Mouse (Mus musculus) midbrain, embryonic 11.5 days (tissue): ENCODE results near the gene Stard8. TPM values are rescaled to one million over a fixed set of nuclear protein-coding genes. Genes with fewer than 3 reads are reported as not detected.
"Not testable (repeated sequence)": the region's sequence is repeated elsewhere in the genome, so short reads cannot be mapped to it uniquely, and the experiment has no call there.

ENCODE experiments used
- ATAC-seq: fragments of 200-750 bp; cut with Nextera tagmentation; 2 replicates; pipeline ENCODE4 v1.8.0; 2017; ENCODE audit warnings: moderate TSS enrichment, moderate library complexity; ENCODE audit not compliant: low FRiP score
- DNase-seq: peaks from one replicate; pipeline ENCODE4 v3.0.0; 2015; ENCODE audit warnings: low spot score; ENCODE audit errors: missing footprints
- H3K27ac ChIP-seq: fragments of 300-500 bp; sonication (generic); 2 replicates; pipeline ENCODE4 v1.5.1; 2014; ENCODE audit warnings: low read depth, low read length
- H3K27me3 ChIP-seq: fragments of 300-500 bp; sonication (generic); 2 replicates; pipeline ENCODE4 v1.6.1; 2014; ENCODE audit warnings: mild to moderate bottlenecking, low read length, moderate library complexity, mixed read lengths; ENCODE audit not compliant: control insufficient read depth, insufficient read depth
- H3K36me3 ChIP-seq: fragments of 300-500 bp; sonication (generic); 2 replicates; pipeline ENCODE4 v1.6.1; 2014; ENCODE audit warnings: mild to moderate bottlenecking, low read length, moderate library complexity, mixed read lengths; ENCODE audit not compliant: control insufficient read depth, insufficient read depth
- H3K4me1 ChIP-seq: fragments of 300-500 bp; sonication (generic); 2 replicates; pipeline ENCODE4 v1.6.1; 2014; ENCODE audit warnings: low read length; ENCODE audit not compliant: control insufficient read depth, insufficient read depth
- H3K4me2 ChIP-seq: fragments of 300-500 bp; sonication (generic); 2 replicates; pipeline ENCODE4 v1.6.1; 2014; ENCODE audit warnings: mild to moderate bottlenecking, moderate library complexity
- H3K4me3 ChIP-seq: fragments of 300-500 bp; sonication (generic); 2 replicates; pipeline ENCODE4 v1.5.1; 2014; ENCODE audit warnings: low read depth, low read length
- H3K9ac ChIP-seq: fragments of 300-500 bp; sonication (generic); 2 replicates; pipeline ENCODE4 v1.6.1; 2014; ENCODE audit warnings: low read length
- H3K9me3 ChIP-seq: fragments of 300-500 bp; sonication (generic); 2 replicates; pipeline ENCODE4 v1.6.1; 2016; ENCODE audit warnings: low read length; ENCODE audit not compliant: control insufficient read depth
- WGBS: fragments of 180-500 bp; shearing (Covaris S2); extraction: QIAGEN DNeasy Blood & Tissue Kit; methylation state at CpG from one replicate; pipeline ENCODE4 v1.1.7; 2014; 5-methylcytosine and 5-hydroxymethylcytosine counted together
- polyA plus RNA-seq: library from polyadenylated mRNA; unstranded; fragments of >200 nt; fragmentation: Nextera tagmentation; extraction: Ambion mirVana; gene quantifications from 2 replicates; pipeline ENCODE4 v1.2.1, GENCODE M21; 2014

Gene Stard8
- polyA plus RNA-seq: 7.2 and 8.2 TPM in 2 replicates

DNA sequence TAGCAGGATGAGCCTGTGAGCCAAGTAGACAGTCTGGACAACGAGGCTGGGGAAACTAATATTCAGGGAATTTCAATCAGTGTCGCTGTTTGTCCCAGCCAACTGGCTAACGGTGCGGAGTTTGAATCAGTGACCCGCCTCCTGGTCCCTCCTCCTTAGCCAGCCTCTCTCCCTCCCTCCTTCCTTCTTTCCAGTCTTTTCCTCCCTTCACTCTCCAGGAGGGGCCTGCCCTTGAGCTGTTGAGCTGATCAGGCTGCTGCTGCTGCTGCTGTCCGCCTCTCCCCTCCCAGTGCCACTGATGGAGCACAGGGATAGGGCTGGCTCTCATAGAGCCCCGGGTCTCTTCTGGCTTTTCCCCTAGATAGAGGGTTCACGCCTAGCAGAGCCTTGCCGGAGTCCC, at the start of gene Stard8:
Gene Stard8 (plus strand): TSS at position 203 of the 400 bp plus-strand sequence.
- Histone ChIP-seq H3K27ac (no peak within 1 kb of the TSS), H3K4me2 (no peak within 1 kb of the TSS), H3K4me1 (no peaks in the 10 kb centered on the region), H3K36me3 (no peaks in the 10 kb centered on the region), H3K9me3 (no peaks in the 10 kb centered on the region), H3K27me3 (no peaks in the 10 kb centered on the region; the same call in 1 of the 2 replicates), H3K4me3 (no peak within 1 kb of the TSS), H3K9ac (no peak within 1 kb of the TSS)
- WGBS: 61% methylated on average over 9 of the region's 9 CpGs
- DNase-seq (no peak), ATAC-seq (no peak)

GRCm38 (mm10) chrX:98953941-98954340, 49.1 kb upstream of the Stard8 start:
- Histone ChIP-seq H3K4me3 (no peak overlapping the region), H3K36me3 (no peaks in the 10 kb centered on the region), H3K27me3 (no peaks in the 10 kb centered on the region), H3K9me3 (no peaks in the 10 kb centered on the region), H3K4me1 (no peaks in the 10 kb centered on the region), H3K27ac (no peak overlapping the region), H3K9ac (no peak overlapping the region), H3K4me2 (no peak overlapping the region)
- DNase-seq (no peak), ATAC-seq (peak; percentile 63; the same call in 1 of the 2 replicates)
- 25% methylated on average over 6 of the region's 6 CpGs for WGBS

GRCm38 (mm10) chrX:98958287-98958686, 44.8 kb upstream of the Stard8 start:
- Histone ChIP-seq H3K27ac (no peak overlapping the region), H3K9me3 (no peaks in the 10 kb centered on the region), H3K36me3 (no peaks in the 10 kb centered on the region), H3K4me3 (no peak overlapping the region), H3K9ac (no peak overlapping the region), H3K4me2 (no peak overlapping the region), H3K4me1 (no peaks in the 10 kb centered on the region), H3K27me3 (no peaks in the 10 kb centered on the region)
- DNase-seq: no peak
- WGBS: 85% methylated on average over 9 of the region's 9 CpGs
- ATAC-seq: no peak

DNA sequence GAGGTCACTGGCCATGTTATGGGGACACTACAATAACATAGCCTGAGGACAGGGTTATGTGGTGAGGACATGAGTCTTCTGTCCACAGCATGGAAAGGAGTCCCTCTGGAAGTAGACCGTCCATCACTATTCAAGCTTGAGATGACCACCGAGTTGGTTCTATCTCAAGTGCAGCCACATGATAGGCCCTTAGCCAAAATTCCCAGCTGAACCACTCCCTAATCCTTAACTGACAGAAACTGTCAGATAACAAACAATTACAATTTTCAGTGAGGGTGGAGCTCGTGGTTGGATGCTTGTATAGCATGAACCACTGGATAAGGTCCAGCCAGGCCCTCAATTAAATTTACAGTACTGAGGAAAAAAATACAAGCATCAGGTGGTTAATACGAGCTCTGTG, 44.0 kb upstream of the Stard8 start:
- Histone ChIP-seq H3K9ac (no peak overlapping the region), H3K4me3 (no peak overlapping the region), H3K27me3 (no peaks in the 10 kb centered on the region), H3K4me1 (no peaks in the 10 kb centered on the region), H3K36me3 (no peaks in the 10 kb centered on the region), H3K27ac (no peak overlapping the region), H3K9me3 (no peaks in the 10 kb centered on the region), H3K4me2 (no peak overlapping the region)
- ATAC-seq (no peak), DNase-seq (no peak)
- WGBS: 80% methylated on average over 4 of the region's 4 CpGs

- no peak for ATAC-seq
Observed at GRCm38 (mm10) chrX:98963742-98964141, 39.3 kb upstream of the Stard8 start.

GRCm38 (mm10) chrX:98964513-98964912, 38.5 kb upstream of the Stard8 start:
- ATAC-seq: no peak
- DNase-seq: no peak
- no peak overlapping the region for H3K9ac ChIP-seq
- no peaks in the 10 kb centered on the region for H3K4me1 ChIP-seq
- no peak overlapping the region for H3K4me3 ChIP-seq
- H3K27me3 ChIP-seq: no peaks in the 10 kb centered on the region
- H3K4me2 ChIP-seq: no peak overlapping the region
- H3K36me3 ChIP-seq: no peaks in the 10 kb centered on the region
- H3K27ac ChIP-seq: no peak overlapping the region
- H3K9me3 ChIP-seq: no peaks in the 10 kb centered on the region

More at GRCm38 (mm10) chrX:98963742-98964141, 39.3 kb upstream of the Stard8 start:
- Histone ChIP-seq H3K4me1 (no peaks in the 10 kb centered on the region), H3K9ac (no peak overlapping the region), H3K27me3 (no peaks in the 10 kb centered on the region), H3K27ac (no peak overlapping the region), H3K9me3 (no peaks in the 10 kb centered on the region), H3K4me3 (no peak overlapping the region), H3K36me3 (no peaks in the 10 kb centered on the region), H3K4me2 (no peak overlapping the region)
- no peak for DNase-seq

- not testable (repeated sequence) for DNase-seq, H3K9ac ChIP-seq, H3K9me3 ChIP-seq, ATAC-seq, H3K27ac ChIP-seq, H3K36me3 ChIP-seq, H3K27me3 ChIP-seq, H3K4me2 ChIP-seq, H3K4me1 ChIP-seq, H3K4me3 ChIP-seq
- WGBS: 52% methylated on average over 5 of the region's 5 CpGs
Observed at GRCm38 (mm10) chrX:98986611-98987010, 16.4 kb upstream of the Stard8 start.

- H3K27me3 ChIP-seq: no peaks in the 10 kb centered on the region
- 41% methylated on average over 6 of the region's 6 CpGs for WGBS
- no peak for ATAC-seq
Observed at GRCm38 (mm10) chrX:98989574-98989973, 13.5 kb upstream of the Stard8 start.

DNA sequence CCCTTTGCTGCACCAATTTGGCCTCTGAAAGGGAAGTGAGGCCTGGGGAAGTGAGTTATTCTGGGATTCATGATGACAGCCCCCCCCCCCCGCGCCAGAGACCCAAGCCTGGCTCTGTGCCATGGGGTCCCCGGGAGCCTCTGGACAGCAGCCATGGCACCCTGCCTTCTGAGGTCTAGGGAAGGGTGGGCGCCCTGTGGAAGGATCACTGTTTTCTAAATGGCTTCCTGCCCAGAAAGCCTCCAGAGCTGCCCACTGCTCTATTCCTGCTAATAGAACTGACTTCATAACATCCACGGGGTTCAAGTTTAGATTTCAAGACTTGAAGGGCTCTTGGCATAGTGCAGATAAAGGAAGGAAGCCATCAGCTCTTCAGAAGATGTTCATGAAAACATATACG, 983 bp upstream of the Stard8 start:
- no peak for ATAC-seq
- no peak overlapping the region for H3K9ac ChIP-seq
- H3K4me2 ChIP-seq: no peak overlapping the region
- 92% methylated on average over 6 of the region's 6 CpGs for WGBS
- no peaks in the 10 kb centered on the region for H3K9me3 ChIP-seq
- H3K27ac ChIP-seq: no peak overlapping the region
- no peaks in the 10 kb centered on the region for H3K4me1 ChIP-seq
- H3K36me3 ChIP-seq: no peaks in the 10 kb centered on the region
- H3K27me3 ChIP-seq: no peaks in the 10 kb centered on the region
- DNase-seq: no peak
- H3K4me3 ChIP-seq: no peak overlapping the region

More at GRCm38 (mm10) chrX:98989574-98989973, 13.5 kb upstream of the Stard8 start:
- Histone ChIP-seq H3K27ac (no peak overlapping the region), H3K4me3 (no peak overlapping the region), H3K9ac (no peak overlapping the region), H3K4me1 (no peaks in the 10 kb centered on the region), H3K36me3 (no peaks in the 10 kb centered on the region), H3K4me2 (no peak overlapping the region), H3K9me3 (no peaks in the 10 kb centered on the region)
- peak; percentile 90 for DNase-seq

- WGBS: 86% methylated on average over 5 of the region's 5 CpGs
- Histone ChIP-seq H3K27ac (no peak overlapping the region), H3K36me3 (no peaks in the 10 kb centered on the region), H3K4me3 (no peak overlapping the region), H3K4me1 (no peaks in the 10 kb centered on the region), H3K4me2 (no peak overlapping the region), H3K9ac (no peak overlapping the region), H3K27me3 (peaks cover 2% of the 10 kb centered on the region; the same call in 1 of the 2 replicates), H3K9me3 (no peaks in the 10 kb centered on the region)
- DNase-seq (no peak), ATAC-seq (no peak)
Observed at GRCm38 (mm10) chrX:99010581-99010980, 7.5 kb downstream of the Stard8 start.
